ENCODE assay signal across 8 mouse cellular contexts in the genomic region with DNA sequence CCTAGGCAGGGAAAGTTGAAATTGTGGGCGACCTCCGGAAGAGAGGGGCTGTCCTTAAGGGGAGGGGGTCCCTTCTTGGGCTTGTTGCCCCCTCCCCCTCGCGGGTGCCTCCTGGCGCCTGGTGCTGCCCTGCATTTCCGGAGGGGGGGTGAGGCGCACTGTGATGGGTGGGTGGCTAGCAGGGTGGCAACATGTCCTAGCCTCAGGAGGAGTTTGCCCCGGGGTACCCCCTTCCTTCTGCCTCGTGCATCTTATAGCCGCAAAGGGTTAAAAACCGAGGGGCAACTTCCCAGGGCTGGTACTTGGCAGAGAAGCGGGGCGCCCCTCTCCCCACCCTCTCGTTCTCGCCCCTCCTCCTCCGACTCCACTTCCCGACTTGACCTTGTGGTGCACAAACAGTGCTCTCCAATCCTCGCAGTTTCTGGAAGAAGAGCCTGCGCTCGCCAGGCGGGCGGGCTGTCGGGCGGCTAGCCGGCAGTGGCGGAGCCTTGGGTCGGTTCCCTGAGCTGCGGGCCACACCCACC. TPM values are rescaled to one million over a fixed set of nuclear protein-coding genes. Genes with fewer than 3 reads are reported as not detected.
A peak's percentile ranks its signal among the peaks of the same experiment; 100 is the strongest.
DNase-seq lines count a peak whose midpoint lies in the region; ATAC-seq lines count a peak whose summit lies in the region.

No protein-coding gene starts in this region.

- peak; percentile 46 for ATAC-seq in common myeloid progenitor, adult 5-6 weeks (replicated peaks; ENCODE audit: low read depth, poor library complexity, severe bottlenecking)
- peak; percentile 30 for ATAC-seq in inflammation-experienced regulatory T-cells, adult 6 months
- ATAC-seq in megakaryocyte, adult 5-6 weeks (ENCODE audit: poor library complexity, severe bottlenecking) = peak; percentile 38

- peak; percentile 91 for DNase-seq in R1 (ENCODE audit: low read depth, low spot score)
- DNase-seq in gastrocnemius, postnatal 14 days = peak; percentile 81
- peak; percentile 62 to 79 for DNase-seq in left cerebral cortex, adult 9 months (ENCODE audit: low spot score in 2 of 2)
- peak; percentile 50 for DNase-seq in right cerebral cortex, postnatal 14 days
- peak; percentile 71 for DNase-seq in urinary bladder, postnatal 25 days (ENCODE audit: low spot score)

- intact Hi-C loops in gastrocnemius, postnatal 14 days (cut with DNase I; ENCODE audit: low total_unique reads) = loop anchor here (5.0 kb wide), 1 partner anchor 104 kb away; no protein-coding TSS in a partner anchor

RNA-seq across cellular contexts. Expression of a gene that starts 1.1 kb away (rescaled TPM):
- 8.1 and 12.7 TPM in 2 replicates for total RNA-seq in common myeloid progenitor, adult 5-6 weeks (2017)
- 1 to 10 TPM; 2.0 to 5.0 TPM for total RNA-seq in gastrocnemius, postnatal 14 days (2021)
- polyA plus RNA-seq in inflammation-experienced regulatory T-cells, adult 6 months (2017; shearing (Covaris generic)) = 10 to 100 TPM; 14.1 to 21.5 (median 20.1) TPM
- 1.9 and 2.1 TPM in 2 replicates for total RNA-seq in megakaryocyte, adult 5-6 weeks (2015)
- 1.4 and 2.4 TPM in 2 replicates for total RNA-seq in megakaryocyte, adult 5-6 weeks (2017)

Comparison
In these comparisons a context has a peak if more than half of its experiments do, and no peak if none do; other contexts are left out.
1. Peak in every context shown above with its lines: DNase-seq and ATAC-seq.